Mouse (Mus musculus) telencephalon, adult 2 months (tissue): ENCODE measurements around the gene Olfr1040.
"Not testable (repeated sequence)": the region's sequence is repeated elsewhere in the genome, so short reads cannot be mapped to it uniquely, and the experiment has no call there.

Experiments
- DNase-seq: peaks from one replicate; pipeline ENCODE4 v3.0.0-alpha.2; 2011; ENCODE audit warnings: low read depth, low spot score

Gene Olfr1040

DNA sequence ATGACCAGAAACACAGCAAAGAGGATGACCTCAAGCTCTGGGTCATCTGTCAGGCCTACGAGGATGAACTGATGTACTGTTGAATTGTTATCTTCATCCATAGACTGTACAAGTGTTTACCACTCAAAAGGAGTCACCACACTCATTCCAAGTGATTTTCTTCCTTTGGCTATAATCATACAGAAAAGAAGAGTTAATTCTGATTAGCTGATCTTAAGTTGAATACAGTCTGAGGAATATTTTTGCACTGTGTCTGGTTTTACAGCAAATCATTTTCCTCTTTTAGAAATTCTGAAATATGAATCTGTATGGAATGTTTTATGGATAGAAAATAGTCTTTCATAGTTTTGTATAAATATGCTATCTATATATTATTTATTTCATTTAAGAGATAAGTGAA, at the start of gene Olfr1040:
Olfr1040 (minus strand) TSS at position 101 of the 400 bp plus-strand sequence.
- DNase-seq: no peak

DNA sequence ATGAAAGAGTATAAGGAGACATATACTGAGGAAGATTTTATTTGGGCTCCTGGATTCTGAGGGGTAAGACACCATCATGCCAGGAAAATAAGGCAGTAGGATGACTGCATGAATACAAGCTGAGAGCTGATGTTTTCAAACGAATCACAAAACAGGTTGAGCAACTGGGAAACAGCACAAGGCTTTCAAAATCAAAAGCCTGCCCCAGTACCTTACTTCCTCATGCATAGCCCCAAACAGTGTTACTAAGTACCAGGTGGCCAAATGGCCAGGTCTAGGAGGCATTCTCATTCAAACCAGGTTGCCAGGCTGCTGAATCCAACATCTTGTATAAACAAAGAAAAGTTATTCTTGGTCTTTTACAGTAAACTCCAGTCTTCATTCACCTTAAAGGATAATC, 49.3 kb upstream of the Olfr1040 start:
- no peak for DNase-seq

GRCm38 (mm10) chr2:86185583-86185982, 39.1 kb upstream of the Olfr1040 start, which contains the start of gene Olfr52:
TSS of gene Olfr52 (minus strand) at chr2:86185683.
- no peak for DNase-seq

- no peak for DNase-seq
These were observed 33.4 kb upstream of the Olfr1040 start for GRCm38 (mm10) chr2:86179950-86180349.

GRCm38 (mm10) chr2:86177720-86178119, 31.2 kb upstream of the Olfr1040 start, which contains the start of gene Olfr1044:
TSS of gene Olfr1044 (minus strand) at chr2:86177820.
- DNase-seq: no peak

DNA sequence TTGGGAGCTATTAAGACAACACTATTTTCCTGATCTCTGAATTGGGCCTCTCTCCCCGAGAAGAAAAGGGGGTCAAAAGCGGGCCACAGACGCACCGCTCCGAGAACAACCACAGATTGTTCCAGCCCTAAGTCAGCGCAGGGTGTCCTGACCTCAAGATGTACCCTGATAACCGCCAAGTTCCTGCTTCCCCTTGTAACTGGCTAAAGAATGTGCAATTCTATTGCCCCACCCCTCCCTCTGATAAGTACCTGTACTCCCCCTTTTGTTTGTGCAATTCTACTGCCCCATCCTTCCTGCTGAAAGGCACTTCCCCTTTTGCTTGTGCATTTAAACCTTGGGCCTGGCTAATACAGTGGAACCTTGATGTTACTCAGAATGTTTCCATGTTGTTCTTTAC, 28.9 kb upstream of the Olfr1040 start:
- not testable (repeated sequence) for DNase-seq

- DNase-seq: no peak
These were observed 20.9 kb upstream of the Olfr1040 start, which contains the start of gene Olfr1043 for GRCm38 (mm10) chr2:86167422-86167821. TSS of gene Olfr1043 (minus strand) at chr2:86167522.

- DNase-seq: no peak
These were observed 15.2 kb upstream of the Olfr1040 start, which contains the start of gene Olfr1042 for GRCm38 (mm10) chr2:86161738-86162137. TSS of gene Olfr1042 (minus strand) at chr2:86161838.

DNA sequence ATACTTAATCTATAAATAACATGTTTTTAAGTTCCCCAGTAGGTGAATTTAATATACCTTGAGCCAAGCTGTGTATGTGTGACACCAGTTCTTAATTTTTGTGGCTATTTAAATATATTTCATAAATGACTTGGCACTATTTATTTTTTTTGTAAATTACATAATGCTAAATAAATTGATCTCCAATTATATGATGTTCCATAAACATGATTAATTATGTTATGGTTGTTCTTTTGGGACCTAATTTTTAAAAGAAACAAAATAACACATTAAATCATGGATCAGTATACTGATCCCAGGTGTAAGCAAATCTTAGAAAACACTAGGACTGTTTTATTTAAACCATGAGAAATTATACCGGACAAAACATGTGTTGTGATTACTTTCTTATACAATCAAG, 10.7 kb downstream of the Olfr1040 start, which contains the start of gene Olfr1039:
Olfr1039 (minus strand) TSS at position 101 of the 400 bp plus-strand sequence.
- no peak for DNase-seq
